Mouse (Mus musculus): ENCODE results near the gene Smyd3.
"Not testable (repeated sequence)": the region's sequence is repeated elsewhere in the genome, so short reads cannot be mapped to it uniquely, and the experiment has no call there.

Gene Smyd3

DNA sequence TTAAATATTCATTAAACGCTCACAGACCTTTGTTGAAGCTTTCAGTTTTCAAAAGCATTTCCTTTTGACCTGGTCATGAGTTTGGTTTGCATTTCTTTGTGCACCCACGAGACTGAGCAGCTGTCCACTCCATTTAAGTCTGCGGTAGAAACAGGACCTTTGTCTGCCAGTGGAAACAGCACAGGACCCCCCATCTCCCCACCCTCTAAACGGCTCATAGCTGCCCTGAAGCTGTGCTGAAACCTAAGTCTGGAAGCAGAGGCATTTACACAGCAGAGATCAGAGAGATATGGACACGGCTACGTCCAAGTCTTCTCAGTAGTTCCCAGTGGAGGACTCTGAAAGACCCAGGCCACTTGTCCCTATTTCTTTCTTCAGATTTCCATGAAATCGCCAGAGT is 305.5 kb downstream of the Smyd3 start:
- no peak for DNase-seq

DNA sequence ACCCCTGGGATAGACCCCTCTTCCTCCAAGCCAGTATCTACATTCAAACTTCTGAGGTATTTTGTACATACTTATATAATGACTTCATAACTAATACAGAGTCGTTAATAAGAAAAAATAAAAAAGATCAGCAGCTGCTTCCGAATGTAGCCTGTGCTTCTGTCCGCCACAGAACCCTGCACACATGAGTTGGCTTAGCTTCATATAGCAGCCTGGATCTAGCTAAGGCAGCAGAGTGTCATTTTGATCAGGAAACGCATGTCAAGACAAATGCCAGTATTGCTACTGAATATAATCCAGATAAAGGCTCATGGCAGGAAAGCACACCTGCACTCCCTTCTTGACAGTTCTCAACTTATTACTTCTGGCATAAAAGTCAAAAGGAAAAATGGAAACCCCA is 306.5 kb downstream of the Smyd3 start:
- DNase-seq: no peak

DNA sequence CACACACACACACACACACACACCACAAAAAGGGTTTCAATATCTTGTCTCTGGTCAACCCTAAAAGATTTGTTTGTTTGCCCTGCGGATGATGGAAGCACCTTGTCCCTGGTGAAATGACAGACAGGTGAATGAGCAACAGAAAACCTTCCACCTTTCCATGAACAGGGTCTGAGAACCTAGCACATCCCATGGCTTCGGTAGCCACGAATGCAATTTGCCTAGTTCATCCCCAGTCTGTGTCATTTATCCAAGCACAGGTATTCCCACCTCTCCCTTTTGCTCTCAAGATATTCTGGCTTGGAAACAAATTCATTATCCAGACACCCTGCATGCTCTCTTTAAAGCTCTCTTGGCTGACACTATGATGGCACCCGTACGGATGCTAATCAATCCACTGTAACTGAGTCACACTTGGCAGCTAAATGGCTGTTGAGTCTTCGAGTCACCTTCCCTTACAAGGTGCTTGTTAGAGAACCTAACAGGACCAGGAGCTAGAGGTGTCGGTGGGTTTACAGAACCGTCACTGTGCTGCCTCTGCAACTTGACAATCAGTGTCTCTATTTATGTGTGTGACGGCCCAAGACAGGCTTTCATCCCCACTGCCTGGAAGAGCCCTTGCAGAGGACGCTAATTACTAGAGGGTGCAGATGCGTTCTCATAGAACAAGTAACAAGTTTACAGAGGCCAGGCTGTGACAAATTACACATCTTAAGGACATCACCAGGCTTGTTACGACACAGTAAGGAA is 309.8 kb downstream of the Smyd3 start:
- DNase-seq: no peak

- DNase-seq: no peak
Observed at GRCm38 (mm10) chr1:179207180-179207741, 310.6 kb downstream of the Smyd3 start.

DNA sequence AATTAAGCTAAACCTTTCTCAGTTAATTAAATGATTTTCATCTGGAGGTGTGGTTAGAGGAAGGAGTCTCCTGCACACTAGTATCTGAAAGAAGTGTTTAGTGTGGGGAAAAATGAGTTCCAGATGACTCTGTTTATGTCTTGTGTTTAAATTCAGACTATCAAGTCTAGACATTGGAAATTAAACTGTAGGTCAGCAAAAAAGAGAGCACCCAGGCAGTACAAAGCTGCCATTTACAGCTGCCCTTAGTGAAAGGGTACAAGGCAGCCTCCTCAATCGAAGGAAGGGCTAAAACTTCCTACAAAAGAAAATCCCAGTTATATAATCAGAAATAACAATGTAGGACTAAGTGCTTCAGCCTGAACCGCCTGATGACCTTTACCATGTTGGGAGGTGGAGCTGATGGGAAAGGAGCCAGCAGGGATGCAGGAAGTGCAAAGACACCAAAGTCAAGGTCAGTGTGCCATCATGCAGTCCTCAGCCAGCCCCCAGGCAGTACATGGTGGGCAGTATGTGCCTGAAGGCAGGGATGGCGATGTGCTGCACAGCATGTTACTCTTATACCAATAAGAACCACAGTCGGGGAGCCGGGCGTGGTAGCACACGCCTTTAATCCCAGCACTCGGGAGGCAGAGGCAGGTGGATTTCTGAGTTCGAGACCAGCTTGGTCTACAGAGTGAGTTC is 319.2 kb downstream of the Smyd3 start:
- DNase-seq: no peak

DNA sequence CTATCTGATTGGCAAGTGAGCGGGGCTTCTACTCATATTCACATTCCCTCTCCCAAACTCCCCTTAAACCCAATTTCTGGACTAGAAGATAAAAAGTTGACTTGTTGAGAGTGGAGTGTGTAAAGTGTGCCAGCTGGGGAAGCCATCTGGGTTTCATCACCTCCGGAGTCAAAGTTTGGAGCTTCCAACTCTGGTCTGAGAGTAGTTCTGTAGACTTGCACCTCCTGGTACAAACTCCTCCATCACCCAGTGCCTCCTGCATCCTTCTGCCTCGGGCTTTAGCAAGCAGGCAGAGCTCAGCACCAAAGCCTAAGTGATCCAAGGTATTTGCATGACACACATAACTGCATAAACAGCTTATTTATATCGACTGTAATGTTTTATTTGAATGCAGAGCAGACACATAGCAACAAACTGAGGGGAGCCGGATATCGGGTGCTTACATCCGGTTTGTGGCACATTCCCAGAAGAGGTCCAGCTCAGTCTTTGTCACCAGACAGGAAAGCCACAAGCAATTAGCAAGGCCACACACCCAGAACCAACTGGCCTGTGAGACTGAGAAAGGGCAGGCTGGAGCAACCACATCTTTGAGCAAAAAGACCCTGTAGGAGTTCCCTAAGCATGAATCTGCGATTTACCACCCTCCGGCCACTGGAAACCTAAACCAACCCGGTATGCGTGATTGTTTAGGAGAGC is 319.9 kb downstream of the Smyd3 start:
- peak in 1 of 2 experiments; percentile 5 for DNase-seq

DNA sequence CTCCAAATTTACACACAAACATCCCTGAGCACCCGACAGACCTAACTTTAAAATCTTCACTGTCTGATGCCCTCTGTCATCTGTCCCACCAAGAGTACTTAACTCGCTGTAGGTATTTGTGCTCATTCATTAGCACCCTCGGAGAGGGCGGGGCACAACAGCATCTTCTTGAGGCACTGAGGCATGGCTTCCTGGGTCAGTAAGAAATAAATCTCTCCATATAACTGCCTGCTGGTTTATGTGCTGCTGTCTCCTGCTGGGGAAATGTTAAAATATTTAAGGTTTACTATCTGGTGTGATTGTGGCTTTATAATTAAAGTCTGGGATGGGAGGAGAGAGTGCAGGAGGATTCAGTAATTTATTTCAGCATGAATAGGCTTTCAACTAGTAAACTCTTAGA is 320.7 kb downstream of the Smyd3 start:
- no peak for DNase-seq

DNA sequence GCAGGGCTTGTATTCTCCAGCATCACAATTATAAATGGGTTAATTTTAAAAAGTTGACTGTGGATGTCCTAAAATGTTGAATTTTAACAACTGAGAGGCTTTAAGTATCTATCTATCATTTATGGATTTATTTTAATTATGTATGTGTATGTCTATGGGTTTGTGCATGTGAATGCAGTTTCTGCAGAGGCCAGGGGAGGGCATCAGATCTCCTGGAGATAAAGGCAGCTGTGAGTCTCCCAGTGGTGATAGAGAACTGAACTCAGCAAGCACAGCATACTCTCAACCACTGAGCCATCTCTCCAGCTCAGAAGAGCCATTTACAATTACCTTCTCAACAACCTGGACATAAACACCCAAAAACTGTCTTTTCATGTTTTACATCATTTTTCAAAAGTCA is 321.4 kb downstream of the Smyd3 start:
- no peak for DNase-seq

- DNase-seq: no peak
Observed at GRCm38 (mm10) chr1:179192781-179193180, 325.1 kb downstream of the Smyd3 start.

DNA sequence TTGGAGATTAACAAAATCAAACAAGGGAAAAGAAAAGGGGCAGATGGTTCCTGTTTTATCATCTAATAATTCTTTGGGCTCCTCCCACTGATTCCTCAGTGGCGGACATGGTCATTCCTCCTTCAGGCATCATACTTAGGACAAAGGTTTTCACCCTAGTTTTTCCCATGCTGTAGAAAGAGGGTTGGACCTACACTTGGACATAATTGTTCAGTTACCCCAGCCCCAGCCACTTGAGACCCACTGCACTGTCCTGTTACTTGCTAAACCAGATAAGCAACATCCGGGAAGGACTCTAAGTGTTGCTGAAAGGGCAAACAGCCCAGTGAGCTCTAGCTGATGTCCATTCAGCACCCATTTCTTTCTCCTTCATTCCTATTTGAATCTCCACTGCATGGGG is 327.0 kb downstream of the Smyd3 start:
- DNase-seq: no peak

DNA sequence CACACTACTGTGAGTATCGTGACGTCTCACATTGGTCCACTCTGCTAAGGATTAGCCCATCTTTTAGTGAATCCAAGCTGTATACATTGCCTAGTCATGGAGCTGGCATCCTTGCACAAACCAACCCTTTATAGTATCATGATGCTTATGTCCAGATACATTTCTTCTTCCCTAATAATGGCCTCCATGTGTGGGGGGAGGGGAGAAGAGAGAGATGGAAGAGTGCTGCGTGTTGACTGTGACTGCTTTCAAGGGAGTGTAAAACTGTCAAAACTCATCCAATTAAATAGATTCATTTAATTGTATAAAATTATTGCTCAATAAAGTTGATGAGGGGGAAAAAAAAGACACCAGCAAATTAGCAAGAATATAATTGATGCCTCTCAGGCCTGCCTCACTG is 330.7 kb downstream of the Smyd3 start:
- no peak for DNase-seq

DNA sequence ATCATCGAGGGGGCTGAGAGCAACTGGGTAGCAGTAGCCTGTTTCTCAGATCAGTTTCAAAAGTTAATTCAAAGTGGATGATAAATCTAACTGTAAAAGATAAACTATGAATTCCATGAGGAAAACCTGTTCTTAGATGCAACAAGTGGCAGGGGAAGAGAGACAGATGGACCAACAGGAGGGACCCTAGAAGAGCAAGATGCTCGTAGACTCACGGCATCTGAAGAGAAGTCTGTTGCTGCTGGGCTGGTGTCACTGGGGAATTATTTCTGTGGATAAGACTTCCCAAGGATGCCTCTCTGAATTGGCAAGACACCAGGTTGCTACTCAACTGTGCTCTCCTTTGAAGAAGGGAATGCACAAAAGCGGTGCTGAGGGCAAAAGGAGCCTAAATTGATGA is 333.2 kb downstream of the Smyd3 start:
- DNase-seq: no peak

- DNase-seq: no peak
Observed at GRCm38 (mm10) chr1:179183499-179183898, 334.3 kb downstream of the Smyd3 start.

DNA sequence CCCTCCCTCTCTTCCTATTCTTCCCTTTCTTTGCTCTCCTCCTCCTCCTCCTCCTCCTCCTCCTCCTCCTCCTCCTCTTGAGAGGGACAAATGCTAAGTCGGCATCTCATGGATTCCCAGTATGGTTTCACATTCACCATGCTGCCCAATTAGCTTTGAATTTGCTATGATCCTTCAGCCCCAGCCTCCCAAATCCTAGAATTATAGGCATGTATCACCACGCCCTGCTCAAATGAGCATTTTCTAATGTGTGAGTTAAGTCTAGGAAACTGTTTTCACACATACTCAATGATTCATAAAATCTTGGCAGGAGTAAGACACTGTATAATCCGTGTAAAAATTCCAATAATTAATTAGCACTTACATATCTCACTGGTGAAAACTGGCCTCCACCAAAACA is 337.3 kb downstream of the Smyd3 start:
- DNase-seq: no peak

GRCm38 (mm10) chr1:179176861-179177658 is 340.8 kb downstream of the Smyd3 start:
- DNase-seq: no peak

DNA sequence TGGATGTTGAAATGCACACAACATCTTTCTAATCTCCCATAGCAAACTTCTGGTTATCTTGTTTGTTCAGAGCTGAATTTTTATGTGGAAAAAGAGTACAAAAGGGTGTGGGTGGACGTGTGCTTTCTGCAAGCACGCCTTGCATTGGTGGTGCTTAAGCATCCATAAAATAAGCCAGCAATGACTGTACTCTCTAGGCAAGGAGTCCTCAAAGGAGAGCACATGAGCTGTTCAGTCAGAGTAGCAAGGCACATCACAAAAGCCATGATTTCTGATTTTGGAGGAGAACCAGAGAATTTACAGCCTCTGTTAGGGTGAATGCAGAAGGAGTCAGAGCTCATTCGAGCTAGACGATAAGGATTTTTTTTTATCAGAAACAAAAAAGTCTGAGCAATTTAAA is 343.6 kb downstream of the Smyd3 start:
- DNase-seq: no peak

- DNase-seq: no peak
Observed at GRCm38 (mm10) chr1:179170555-179170954, 347.3 kb downstream of the Smyd3 start.

DNA sequence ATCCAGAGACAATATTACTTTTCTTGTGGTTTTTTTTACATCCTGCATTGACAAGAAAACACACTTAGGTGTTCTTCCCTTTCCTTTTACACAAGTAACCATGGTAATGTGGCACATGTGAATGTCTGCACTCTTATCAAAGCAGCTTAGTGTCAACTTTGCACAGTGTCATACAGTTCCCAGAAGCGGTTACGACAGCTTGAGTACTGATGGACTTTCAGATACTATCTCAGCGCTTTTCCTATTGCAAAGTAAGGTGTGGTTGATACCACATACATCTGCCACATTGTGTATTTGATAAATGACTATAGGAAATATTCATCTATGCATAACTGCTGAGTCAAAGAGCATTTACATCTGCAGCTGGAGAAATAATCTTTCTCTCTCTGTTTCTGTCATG is 348.1 kb downstream of the Smyd3 start:
- DNase-seq: no peak

DNA sequence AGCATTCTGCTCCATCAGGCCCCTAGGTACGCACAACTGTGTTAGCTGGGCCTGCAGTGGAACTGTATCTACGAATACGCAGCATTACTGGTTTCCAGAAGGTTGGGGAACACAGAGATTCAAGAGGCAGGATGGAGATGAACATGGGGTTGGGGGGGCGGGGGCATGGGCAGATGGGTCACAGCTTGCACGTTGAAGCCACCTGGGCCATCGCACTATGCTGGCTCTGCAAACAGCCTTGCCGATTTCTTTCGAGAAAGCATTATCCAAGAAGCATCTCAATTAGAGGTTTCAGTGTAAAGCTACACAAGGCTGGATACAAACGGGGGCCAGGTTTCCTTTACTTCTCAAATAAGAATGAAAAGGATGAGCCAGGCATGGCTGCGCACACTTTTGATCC is 348.7 kb downstream of the Smyd3 start:
- no peak for DNase-seq

DNA sequence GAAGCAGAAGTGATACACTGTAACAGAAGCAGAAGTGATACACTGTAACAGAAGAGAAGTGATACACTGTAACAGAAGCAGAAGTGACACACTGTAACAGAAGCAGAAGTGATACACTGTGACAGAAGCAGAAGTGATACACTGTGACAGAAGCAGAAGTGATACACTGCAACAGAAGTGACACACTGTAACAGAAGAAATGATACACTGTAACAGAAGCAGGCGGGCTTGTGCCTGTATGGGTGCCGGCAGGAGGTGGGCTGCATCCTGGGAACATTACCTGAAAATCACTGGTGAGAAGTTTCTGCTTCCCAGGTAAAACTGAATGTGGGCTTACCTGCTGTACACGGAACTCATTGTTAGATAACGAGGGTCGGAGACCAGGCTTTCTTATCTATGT is 353.6 kb downstream of the Smyd3 start:
- not testable (repeated sequence) for DNase-seq

DNA sequence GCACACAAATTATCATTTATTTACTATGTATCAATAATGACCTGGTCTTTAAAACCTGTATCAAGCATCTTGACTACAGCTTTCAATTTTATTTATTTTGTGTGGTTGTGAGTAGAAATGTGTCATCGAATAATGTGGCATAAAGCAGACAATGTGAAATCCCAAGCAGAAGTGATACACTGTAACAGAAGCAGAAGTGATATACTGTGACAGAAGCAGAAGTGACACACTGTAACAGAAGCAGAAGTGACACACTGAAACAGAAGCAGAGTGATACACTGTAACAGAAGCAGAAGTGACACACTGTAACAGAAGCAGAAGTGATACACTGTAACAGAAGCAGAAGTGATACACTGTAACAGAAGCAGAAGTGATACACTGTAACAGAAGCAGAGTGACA is 355.1 kb downstream of the Smyd3 start:
- DNase-seq: not testable (repeated sequence)

GRCm38 (mm10) chr1:179161947-179162346 is 355.9 kb downstream of the Smyd3 start:
- no peak for DNase-seq

GRCm38 (mm10) chr1:179160697-179161096 is 357.1 kb downstream of the Smyd3 start:
- DNase-seq: no peak

Measured in lung, postnatal 4 days (tissue).